8 mouse cellular contexts compared by ENCODE assay signal in the genomic region with DNA sequence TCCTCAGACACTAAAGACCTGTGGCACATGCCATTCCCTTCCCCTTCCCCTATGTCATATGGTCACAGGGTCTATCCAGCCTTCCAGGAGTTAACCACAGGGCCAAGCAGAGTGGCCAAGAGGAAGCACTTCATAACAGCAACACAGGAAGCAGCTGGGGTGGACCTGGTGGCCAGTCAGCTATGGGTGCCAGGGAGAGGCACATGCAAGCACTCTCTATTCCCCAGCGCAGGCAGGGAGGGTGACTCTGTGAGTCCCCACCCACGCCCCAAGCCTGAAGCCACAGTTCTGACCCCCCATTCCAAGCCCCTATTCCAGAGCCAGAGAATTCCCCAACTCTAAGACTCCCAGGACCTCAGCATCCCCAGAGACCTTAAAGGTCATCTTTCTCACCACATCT.
DNase-seq lines count a peak whose midpoint lies in the region; ATAC-seq and TF ChIP-seq lines count a peak whose summit lies in the region.
"Had no signal": no experiment of that assay in that cellular context is flagged by ENCODE, and none has a peak within 500 bp of the region (broad histone marks: within the 10 kb centered on the region; RNA-seq: fewer than 3 reads in every experiment).

No protein-coding gene starts in this region.

- peak overlapping the region; percentile 78 for H3K27ac ChIP-seq in cortical plate, adult 2 months (ENCODE audit: insufficient read depth, low read length)
- no peak overlapping the region for H3K27ac ChIP-seq in intestine, postnatal 0 days (ENCODE audit: low read depth, low read length)
- H3K27ac ChIP-seq in lung, postnatal 0 days (ENCODE audit: low read length) = peak overlapping the region; percentile 97
- H3K27ac ChIP-seq in midbrain, embryonic 16.5 days (ENCODE audit: low read length) = no peak overlapping the region

- H3K9ac ChIP-seq in intestine, postnatal 0 days (ENCODE audit: low read depth, low read length) = no peak overlapping the region
- peak overlapping the region; percentile 86 for H3K9ac ChIP-seq in lung, postnatal 0 days (replicated peaks; ENCODE audit: low read depth)
- no peak overlapping the region for H3K9ac ChIP-seq in midbrain, embryonic 16.5 days (ENCODE audit: low read depth, low read length)

- peaks cover 11% of the 10 kb centered on the region for H3K79me3 ChIP-seq in C2C12 (ENCODE audit: low read depth)

- H3ac ChIP-seq in C2C12 (ENCODE audit: control insufficient read depth, insufficient read length, low read depth) = peak overlapping the region; percentile 1

- H3K9me3 ChIP-seq in intestine, postnatal 0 days (ENCODE audit: control insufficient read depth) = no peaks in the 10 kb centered on the region
- no peaks in the 10 kb centered on the region for H3K9me3 ChIP-seq in lung, postnatal 0 days (ENCODE audit: low read length)
- H3K9me3 ChIP-seq in midbrain, embryonic 16.5 days (replicated peaks; ENCODE audit: control insufficient read depth, low read length, poor library complexity, severe bottlenecking) = no peaks in the 10 kb centered on the region

- peak overlapping the region; percentile 61 for H3K4me2 ChIP-seq in intestine, postnatal 0 days (replicated peaks; ENCODE audit: low read depth)
- peak overlapping the region; percentile 81 for H3K4me2 ChIP-seq in lung, postnatal 0 days (replicated peaks; ENCODE audit: low read depth, low read length)
- no peak overlapping the region for H3K4me2 ChIP-seq in midbrain, embryonic 16.5 days (ENCODE audit: low read length)

- intact Hi-C loops in left cerebral cortex, postnatal 4 days (cut with DNase I) = no loop called here

- H3K4me1 ChIP-seq in cortical plate, adult 2 months (ENCODE audit: control insufficient read depth, insufficient read depth, low read length) = no peaks in the 10 kb centered on the region
- H3K4me1 ChIP-seq in intestine, postnatal 0 days (replicated peaks; ENCODE audit: control insufficient read depth, insufficient read depth, low read length) = 0 out of 2 replicates have a peak, but pooled peaks cover 3% of the 10 kb centered on the region
- H3K4me1 ChIP-seq in lung, postnatal 0 days (ENCODE audit: insufficient read depth, low read depth, low read length) = peaks cover 54% of the 10 kb centered on the region
- H3K4me1 ChIP-seq in midbrain, embryonic 16.5 days (ENCODE audit: control insufficient read depth, insufficient read depth, low read length) = peaks cover 14% of the 10 kb centered on the region

- peak; percentile 82 for DNase-seq in lung, postnatal 0 days (ENCODE audit: low spot score)
- DNase-seq in natural killer cell, adult 2 months (ENCODE audit: low spot score in 2 of 2) = no peak
- DNase-seq in left cerebral cortex, postnatal 4 days = no peak
- DNase-seq: cerebellum, postnatal 25 days had no signal

- ATAC-seq in intestine, postnatal 0 days = no peak
- ATAC-seq in lung, postnatal 0 days = peak; percentile 34
- ATAC-seq in midbrain, embryonic 16.5 days = no peak

- no peaks in the 10 kb centered on the region for H3K36me3 ChIP-seq in C2C12 (ENCODE audit: control insufficient read depth, insufficient read depth)
- no peaks in the 10 kb centered on the region; the same call in 1 of the 2 replicates for H3K36me3 ChIP-seq in intestine, postnatal 0 days (ENCODE audit: control insufficient read depth, insufficient read depth)
- peaks cover 4% of the 10 kb centered on the region; the same call in 1 of the 2 replicates for H3K36me3 ChIP-seq in lung, postnatal 0 days (ENCODE audit: insufficient read depth, low read length)
- H3K36me3 ChIP-seq in midbrain, embryonic 16.5 days (ENCODE audit: control insufficient read depth, insufficient read depth, low read length) = no peaks in the 10 kb centered on the region

- TF ChIP-seq POLR2A in cortical plate, adult 2 months (IDR thresholded peaks at IDR 0.05; ENCODE audit: extremely low read depth, insufficient read depth, low read length) = no peak

- TF ChIP-seq CTCF in C2C12 (IDR thresholded peaks at IDR 0.05; ENCODE audit: control insufficient read depth, insufficient read depth, insufficient read length) = no peak
- TF ChIP-seq CTCF in cortical plate, adult 2 months (IDR thresholded peaks at IDR 0.05; ENCODE audit: extremely low read depth, insufficient read depth, low read length) = no peak
- TF ChIP-seq CTCF in intestine, postnatal 0 days (IDR thresholded peaks at IDR 0.05; ENCODE audit: low read depth) = no peak
- no peak for TF ChIP-seq CTCF in lung, postnatal 0 days (IDR thresholded peaks at IDR 0.05)

- no peaks in the 10 kb centered on the region for H3K27me3 ChIP-seq in C2C12 (ENCODE audit: control insufficient read depth, insufficient read depth, insufficient read length)
- H3K27me3 ChIP-seq in intestine, postnatal 0 days (replicated peaks; ENCODE audit: control insufficient read depth, insufficient read depth, low read length) = 0 out of 2 replicates have a peak, but pooled peaks cover 3% of the 10 kb centered on the region
- no peaks in the 10 kb centered on the region for H3K27me3 ChIP-seq in lung, postnatal 0 days (replicated peaks; ENCODE audit: insufficient read depth, low read length)
- 0 out of 2 replicates have a peak, but pooled peaks cover 4% of the 10 kb centered on the region for H3K27me3 ChIP-seq in midbrain, embryonic 16.5 days (ENCODE audit: control insufficient read depth, insufficient read depth, low read depth, low read length)

- no peak overlapping the region for H3K4me3 ChIP-seq in C2C12 (ENCODE audit: insufficient read depth, poor library complexity, severe bottlenecking)
- no peak overlapping the region; the same call in 1 of the 2 replicates for H3K4me3 ChIP-seq in cortical plate, adult 2 months (ENCODE audit: insufficient read depth, low read length)
- no peak overlapping the region for H3K4me3 ChIP-seq in intestine, postnatal 0 days (ENCODE audit: low read depth, low read length)
- H3K4me3 ChIP-seq in lung, postnatal 0 days (ENCODE audit: low read depth, low read length) = peak overlapping the region; percentile 72
- H3K4me3 ChIP-seq in midbrain, embryonic 16.5 days (ENCODE audit: low read depth, low read length) = no peak overlapping the region

- peak; percentile 65 for TF ChIP-seq EP300 in lung, postnatal 0 days (IDR thresholded peaks at IDR 0.05)

- H3K79me2 ChIP-seq in C2C12 (ENCODE audit: control insufficient read depth, insufficient read depth) = peaks cover 71% of the 10 kb centered on the region

- WGBS in intestine, postnatal 0 days = 64% methylated on average over 2 of the region's 2 CpGs
- 17% methylated on average over 2 of the region's 2 CpGs for WGBS in lung, postnatal 0 days
- 76% methylated on average over 2 of the region's 2 CpGs for WGBS in midbrain, embryonic 16.5 days

TF ChIP-seq in C2C12, 6 proteins besides CTCF, POLR2A, EP300 and RAD21:
- no peak for TF ChIP-seq MYOG (IDR thresholded peaks at IDR 0.05; ENCODE audit: control insufficient read depth, extremely low read depth, insufficient read length)
- no peak for TF ChIP-seq FOSL1 (IDR thresholded peaks at IDR 0.05; ENCODE audit: insufficient read depth, low read length, poor library complexity, severe bottlenecking)
- no peak for TF ChIP-seq USF1 (IDR thresholded peaks at IDR 0.05; ENCODE audit: low read depth)
- no peak for TF ChIP-seq MYOD1 (IDR thresholded peaks at IDR 0.05; ENCODE audit: control insufficient read depth, insufficient read length, low read depth)
- TF ChIP-seq MAX (IDR thresholded peaks at IDR 0.05) = no peak
- TF ChIP-seq CEBPB (IDR thresholded peaks at IDR 0.05; ENCODE audit: low read depth) = no peak

Comparison
In these comparisons a context has a peak if more than half of its experiments do, and no peak if none do; other contexts are left out.
1. H3K27ac ChIP-seq: peak in cortical plate, adult 2 months (single experiment) and lung, postnatal 0 days (single experiment); none in intestine, postnatal 0 days (single experiment) and midbrain, embryonic 16.5 days (single experiment).